Mouse (Mus musculus): ENCODE measurements around the gene Atp2c2. TPM values are rescaled to one million over a fixed set of nuclear protein-coding genes. Genes with fewer than 3 reads are reported as not detected.

The Atp2c2 gene
- under 1 TPM in 1 of 2 experiments, not detected in 1; 0.14 TPM for total RNA-seq (2021)
- long read RNA-seq, experiment 1, result 0 reads
- long read RNA-seq, experiment 2, result 0 reads

DNA sequence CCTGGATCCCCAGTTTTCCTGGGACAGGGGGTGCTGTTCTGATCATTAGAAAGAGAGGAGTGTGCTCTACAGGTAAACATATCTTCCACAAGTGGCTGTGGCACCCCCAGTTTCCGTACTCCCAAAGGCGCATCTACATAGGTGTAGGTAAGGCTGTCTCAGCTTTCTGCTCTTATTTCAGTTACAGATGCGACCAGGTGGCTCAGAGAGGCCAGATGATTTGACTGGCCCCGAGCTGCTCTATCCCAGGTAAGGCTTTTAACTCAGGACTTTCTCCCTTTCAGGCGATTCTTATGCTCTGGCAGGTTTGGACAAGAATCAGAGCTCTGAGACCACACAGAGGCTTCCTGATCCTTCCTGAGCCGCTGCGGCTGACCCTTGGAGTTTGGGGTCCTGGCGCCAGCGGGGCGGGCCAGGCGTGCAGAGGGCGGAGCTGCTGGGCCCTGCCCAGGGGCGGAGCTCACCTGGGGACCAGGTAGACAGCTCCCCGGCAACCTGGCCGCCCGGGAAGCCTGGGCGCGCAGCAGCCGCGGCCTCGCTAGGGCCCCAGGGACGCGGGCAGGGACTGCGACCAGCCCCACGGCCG lies at the start of gene Atp2c2:
TSS of gene Atp2c2 (plus strand) at position 461 of the 586 bp plus-strand sequence.
- no peak for DNase-seq (ENCODE audit: low spot score)

DNA sequence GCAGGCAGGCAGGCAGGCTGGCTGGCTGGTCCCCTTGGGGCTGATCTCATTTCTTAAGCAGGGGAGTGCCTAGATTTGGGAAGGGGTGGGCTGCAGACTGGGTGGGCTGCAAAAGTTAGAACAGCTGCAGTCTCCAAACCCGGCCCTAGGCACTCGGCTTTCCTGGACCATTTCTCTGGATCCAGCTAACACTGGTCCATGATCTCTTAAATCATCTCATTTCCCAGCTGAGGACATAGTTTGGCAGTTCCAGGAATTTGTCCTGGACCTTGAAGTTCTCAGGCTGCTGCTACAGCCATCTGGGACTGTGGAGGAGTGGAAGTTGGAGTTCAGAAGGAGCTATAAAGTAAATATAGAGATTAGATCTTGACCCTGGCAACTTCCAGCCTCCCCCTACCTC lies 48.5 kb upstream of the Atp2c2 start:
- no peak for DNase-seq (ENCODE audit: low spot score)

DNA sequence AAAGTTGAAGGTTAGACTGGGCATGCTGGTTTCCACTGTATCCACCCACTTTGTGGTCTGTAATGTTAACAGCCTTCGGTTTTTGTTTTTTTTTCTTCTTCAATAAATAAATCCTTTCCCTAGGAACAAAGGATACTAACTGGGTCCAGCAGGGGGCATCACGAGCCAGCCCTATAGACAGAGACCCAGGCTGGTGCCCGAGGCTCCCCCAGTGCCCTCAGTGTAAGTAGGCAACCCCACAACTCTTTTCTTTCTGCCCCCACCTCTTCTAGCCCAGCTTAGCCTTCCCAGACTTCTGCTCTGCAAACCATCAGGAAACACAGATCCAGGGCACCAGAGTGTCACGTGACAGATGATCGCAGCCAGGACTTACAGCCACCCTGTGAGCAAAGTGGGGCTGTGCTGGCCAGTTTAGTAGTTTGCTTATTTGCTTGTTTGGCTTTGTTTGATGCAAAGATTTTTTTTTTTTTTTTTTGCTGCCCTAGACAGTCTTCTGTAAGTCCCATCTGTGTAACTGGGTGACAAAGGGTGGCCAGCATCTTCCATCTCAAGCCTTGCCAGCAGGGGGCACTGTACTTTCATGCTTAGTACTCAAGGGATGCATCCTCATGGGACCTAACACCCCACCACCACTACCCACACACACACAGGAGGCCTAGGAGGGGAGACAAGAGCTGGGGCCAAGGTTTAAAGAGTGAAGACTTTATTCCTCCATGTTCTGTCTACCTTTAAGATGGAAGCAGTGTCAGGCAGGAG lies 42.9 kb upstream of the Atp2c2 start:
- peak; percentile 47 for DNase-seq (ENCODE audit: low spot score)

DNA sequence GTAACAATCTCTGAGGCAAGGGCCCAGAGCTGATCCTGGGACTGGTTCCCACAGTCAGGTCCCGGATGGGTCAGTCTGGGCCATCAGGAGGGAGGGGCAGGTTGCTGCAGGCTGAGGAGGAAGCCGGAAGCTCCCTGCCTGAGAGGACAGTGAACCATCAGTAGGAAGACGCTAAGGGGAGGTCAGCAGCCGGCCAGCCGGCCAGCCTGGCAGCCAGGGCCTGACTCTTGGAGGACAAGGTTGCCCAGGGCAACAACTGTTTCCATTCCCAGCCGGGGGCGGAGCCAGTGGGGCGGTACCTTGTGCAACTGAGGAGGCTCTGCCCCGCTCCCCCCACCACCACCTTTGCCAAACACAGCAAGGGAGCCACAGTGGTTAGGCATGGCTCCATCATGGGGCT lies 38.7 kb upstream of the Atp2c2 start:
- DNase-seq (ENCODE audit: low spot score), result peak; percentile 68

DNA sequence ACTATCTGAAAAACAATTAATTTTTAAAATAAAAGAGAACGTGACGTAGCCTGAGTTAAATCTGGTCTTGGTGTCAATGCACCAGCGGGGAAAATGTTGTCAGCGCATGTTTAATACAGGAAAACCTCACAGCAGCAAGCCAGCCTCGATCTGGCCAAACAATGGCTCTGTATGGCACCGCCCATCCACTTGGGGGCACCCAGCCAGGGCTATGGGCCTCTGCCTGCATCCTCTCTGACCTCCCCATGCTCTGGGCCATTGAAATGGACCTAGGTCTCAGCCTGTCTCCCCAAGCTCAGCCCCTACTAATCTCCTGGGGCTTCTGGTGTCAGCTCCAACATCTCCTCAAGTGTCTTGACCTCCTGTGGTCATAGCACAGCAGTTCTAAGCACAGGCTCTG lies 37.9 kb upstream of the Atp2c2 start:
- DNase-seq (ENCODE audit: low spot score), result no peak

DNA sequence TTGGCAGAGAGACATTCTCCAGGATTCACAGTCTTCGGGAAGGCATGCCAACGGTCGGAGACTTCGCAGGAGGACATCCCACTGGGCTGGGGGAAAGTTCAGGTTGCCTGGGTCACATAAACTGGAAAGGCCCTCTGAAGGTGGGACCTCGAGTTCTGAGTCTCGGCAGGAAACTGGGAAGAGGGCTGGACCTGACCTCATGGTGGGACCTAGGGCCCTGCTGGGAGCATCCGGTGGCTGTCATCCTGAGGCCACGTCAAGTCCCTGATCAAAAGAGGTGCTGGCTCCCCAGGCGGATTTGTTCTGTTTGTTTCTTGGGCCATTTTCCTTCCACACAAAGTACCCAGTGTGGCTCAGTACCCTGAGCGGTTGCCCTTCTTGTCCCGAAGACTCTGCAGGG lies 36.4 kb upstream of the Atp2c2 start:
- no peak for DNase-seq (ENCODE audit: low spot score)

DNA sequence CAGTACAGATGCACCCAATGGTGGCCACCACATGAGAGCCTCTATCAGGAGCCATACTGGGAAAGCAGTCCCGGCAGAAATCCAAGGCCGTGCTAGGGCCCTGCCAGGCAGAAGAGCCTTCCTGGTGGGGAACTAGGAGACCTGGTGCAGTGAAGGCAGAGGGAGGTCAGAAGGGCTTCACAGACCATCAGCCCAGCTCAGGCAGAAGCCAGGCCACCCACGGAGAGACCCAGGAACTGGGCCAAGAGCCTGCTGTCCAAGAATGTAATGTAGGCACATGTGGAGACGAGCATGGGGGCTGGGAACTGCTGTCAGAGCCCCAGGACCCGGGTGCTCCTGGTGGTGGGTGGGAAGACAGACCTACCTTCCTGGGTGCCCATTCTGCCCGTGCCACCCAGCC lies 34.5 kb upstream of the Atp2c2 start:
- peak; percentile 40 for DNase-seq (ENCODE audit: low spot score)

DNA sequence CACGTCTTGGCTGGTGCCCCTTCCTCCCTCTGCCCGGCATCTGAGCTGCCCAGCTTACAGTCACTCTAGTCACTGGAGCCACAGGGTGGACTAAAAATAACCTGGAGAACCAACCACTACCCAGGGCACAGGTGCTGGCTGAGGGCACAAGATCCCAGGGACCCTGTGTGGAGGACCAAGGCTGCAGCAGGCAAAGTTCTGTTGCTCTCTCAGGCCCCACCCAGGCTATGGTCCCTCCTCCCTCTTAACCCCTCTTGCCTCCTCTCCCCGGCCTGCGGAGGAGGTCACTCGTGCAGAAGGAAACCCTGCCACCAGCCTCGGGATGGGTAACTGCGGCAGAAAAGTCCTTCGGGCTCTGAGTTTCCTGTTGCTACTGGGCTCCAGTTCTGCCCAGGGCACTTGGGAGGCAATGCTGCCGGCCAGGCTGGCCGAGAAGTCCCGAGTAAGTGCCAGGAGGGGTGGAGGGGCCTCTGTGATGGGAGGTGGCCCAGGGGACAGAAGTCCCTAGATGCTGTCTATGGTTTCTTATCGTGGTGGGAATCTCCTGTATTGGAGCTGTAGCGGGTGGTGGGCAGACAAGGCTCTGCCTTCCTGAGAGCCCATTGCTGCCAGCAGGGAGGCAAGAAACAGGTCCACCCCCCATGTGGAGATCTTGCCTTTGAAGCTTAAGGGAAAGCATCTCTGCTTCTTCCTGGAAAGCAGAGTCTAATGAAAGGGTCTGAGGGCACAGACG lies 33.4 kb upstream of the Atp2c2 start, which contains the start of gene Wfdc1:
TSS of gene Wfdc1 (plus strand) at position 147 of the 733 bp plus-strand sequence.
- peak; percentile 72 for DNase-seq (ENCODE audit: low spot score)

DNA sequence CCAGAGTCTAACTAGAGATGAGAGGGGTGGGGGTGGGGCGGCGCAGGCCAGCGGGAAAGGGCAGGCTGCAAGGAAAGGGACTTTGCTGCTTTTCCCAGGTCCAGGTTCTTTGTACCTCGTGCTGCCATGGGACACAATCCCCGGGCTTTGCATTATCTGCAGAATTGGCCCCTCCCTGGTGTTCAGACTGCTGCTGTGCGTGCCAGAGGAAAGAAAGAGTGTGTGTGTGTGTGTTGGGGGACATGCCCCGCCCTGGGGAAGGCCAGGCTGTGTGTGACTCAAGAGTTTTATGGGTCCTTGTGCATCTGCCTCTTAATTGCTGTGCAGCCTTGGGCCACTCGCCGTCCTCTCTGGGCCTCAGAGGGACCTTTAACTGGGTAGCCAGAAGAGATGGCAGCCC lies 31.4 kb upstream of the Atp2c2 start:
- no peak for DNase-seq (ENCODE audit: low spot score)

DNA sequence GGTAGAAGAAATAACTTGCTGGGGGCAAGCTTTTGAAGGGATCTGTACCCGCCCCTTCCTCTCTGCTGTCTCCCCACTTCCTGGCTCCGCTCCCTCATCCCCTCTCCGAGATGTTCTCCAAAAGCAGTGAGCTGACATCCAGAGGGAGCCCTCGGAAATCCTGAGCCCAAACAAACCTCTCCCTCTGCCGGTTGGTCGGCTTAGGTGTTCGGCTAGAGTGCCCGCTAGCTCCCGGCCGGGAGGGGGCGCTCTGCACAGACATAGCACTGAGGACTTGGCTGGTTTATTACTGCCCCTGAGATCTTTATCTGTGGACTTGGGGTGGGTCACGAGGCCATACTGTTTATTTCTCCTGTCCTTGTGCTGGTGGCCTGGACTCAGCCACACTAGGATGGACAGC lies 30.5 kb upstream of the Atp2c2 start:
- peak; percentile 49 for DNase-seq (ENCODE audit: low spot score)

DNA sequence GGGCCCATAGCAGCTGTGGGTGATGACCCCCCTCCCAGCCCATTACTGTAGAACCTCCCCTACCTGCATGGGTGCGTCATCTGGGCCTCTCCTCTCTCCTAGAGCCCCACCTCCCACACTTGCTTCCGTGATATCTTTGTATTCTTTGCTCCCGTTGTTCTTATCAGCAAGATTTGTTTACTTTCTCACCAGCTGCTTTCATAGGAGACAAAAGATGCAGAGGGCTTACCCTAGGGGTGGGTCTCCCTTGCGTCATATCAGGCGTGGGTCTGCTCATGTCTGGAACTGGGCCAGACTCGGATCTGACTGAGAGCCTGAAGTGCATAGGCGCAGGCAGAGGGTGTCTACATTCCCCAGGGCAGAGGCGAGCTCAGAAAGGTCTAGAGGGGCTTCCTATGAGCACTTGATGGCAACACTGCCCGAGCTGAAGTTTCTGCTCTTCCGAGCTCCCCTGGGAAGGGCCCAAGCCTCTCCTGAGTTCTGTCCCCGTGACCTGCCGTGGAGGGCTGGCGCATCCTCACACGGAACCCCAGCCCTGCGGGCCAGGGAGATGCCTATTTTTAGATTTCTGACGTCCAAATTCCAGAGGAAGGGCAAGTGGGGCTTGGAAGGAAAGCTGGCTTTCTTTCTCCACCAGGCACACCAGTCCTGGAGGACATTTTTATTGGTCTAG lies 29.3 kb upstream of the Atp2c2 start:
- peak; percentile 81 for DNase-seq (ENCODE audit: low spot score)

DNA sequence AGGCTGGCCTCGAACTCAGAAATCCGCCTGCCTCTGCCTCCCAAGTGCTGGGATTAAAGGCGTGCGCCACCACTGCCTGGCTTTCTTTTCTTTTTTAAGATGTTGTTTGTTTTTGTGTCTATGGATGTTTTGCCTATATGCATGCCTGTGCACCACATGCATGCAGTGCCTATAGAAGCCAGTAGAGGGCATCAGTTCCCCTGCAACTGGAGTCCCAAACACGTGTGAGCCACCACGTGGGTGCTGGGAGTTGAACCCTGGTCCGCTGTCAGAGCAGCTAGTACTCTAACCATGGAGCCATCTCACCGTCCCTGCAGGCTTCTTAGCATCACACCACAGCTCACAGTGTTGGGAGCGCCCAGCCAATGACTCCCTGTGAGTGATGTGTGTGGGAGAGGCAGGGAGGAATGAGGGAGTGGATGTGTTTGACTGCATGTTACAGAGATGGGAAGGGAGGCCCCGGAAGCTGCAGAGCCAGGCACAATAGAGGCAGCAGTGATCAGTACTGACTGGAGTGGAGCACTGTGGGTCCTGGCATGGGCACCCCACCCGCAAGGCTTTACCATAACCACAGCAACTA lies 25.7 kb upstream of the Atp2c2 start:
- no peak for DNase-seq (ENCODE audit: low spot score)

DNA sequence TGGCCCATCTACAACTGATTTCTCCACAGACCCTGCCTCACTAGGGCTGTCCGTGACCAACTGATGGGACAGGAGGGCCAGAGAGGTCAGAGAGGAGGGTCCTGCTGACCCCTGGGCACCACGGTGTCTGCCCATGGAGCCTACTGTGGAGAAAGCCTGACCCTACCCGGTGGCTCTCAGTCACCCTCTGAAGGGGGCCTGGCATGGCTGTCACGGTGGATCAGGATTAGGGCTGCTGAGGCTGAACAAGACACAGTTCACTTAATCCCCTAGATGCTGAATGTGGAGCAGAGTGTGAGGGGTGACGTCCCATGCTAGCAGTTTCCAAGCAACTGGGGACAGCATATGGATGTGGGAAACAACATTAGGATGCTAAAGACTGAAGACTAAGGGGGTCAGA lies 24.4 kb upstream of the Atp2c2 start:
- no peak for DNase-seq (ENCODE audit: low spot score)

DNA sequence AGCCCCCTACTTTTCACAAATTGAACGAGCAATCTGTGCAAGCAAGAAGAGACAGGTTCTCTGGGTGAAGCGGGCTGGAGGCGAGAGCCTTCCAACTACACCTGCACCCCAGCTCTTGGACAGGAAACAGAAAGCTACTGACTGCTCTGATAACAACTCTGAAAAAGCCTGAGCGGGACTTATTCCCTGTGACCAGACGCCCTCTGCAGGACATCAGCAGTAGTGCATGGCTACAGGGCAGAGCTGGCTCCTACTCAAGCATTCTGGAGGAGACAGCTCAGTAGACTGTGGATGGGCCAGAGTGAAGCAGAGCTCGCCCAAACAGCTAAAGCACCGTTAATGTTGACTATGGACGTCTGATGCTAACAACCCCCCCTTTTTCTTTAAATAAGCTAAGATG lies 23.4 kb upstream of the Atp2c2 start:
- DNase-seq (ENCODE audit: low spot score), result peak; percentile 95

DNA sequence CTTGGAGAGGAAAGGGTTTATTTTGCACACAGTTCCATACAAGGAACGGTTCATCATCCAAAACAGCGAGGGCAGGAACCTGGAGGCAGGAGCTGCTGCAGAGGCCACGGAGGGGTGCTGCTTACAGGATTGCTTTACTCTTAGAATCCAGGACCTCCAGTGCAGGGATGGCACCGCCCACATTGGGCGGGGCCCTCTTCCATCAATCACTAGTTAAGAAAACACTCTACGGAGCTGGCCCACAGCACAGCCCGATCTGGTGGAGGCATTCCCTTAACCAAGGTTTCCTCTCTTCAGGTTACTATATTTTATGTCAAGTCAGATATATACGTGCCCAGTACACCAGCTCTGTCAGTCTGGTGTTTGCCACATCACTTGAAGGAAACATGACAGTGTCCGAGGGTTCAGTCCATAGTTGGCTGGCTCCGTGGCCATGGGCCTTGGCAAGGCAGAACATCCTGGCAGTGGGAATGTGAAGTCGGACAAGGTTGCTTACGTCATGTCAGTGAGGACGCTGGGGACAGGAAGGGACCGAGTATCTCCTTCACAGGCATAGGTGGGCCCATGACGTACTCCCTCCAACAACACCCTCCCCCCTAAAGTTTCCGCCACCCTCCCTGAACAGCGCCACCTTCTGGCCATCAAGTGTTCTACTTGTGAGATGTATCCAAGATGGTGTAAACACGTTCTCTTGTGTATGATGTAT lies 21.5 kb upstream of the Atp2c2 start:
- no peak for DNase-seq (ENCODE audit: low spot score)

DNA sequence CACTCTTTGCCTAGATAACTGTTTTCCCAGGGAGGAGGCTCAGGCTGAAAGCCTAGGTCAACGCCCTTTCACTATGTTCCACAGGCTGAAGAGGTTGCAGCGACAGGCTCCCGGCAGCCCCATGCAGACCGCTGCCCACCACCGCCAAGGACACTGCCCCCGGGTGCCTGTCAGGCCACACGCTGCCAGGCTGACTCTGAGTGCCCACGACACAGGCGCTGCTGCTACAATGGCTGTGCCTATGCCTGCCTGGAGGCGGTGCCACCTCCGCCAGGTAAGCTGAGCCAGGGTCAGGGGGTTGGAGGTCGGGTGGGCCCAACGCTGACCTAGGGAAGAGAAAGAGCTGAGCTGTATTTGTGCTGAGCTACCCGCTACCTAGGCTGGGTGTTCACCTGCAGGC lies 20.6 kb upstream of the Atp2c2 start:
- DNase-seq (ENCODE audit: low spot score), result no peak

DNA sequence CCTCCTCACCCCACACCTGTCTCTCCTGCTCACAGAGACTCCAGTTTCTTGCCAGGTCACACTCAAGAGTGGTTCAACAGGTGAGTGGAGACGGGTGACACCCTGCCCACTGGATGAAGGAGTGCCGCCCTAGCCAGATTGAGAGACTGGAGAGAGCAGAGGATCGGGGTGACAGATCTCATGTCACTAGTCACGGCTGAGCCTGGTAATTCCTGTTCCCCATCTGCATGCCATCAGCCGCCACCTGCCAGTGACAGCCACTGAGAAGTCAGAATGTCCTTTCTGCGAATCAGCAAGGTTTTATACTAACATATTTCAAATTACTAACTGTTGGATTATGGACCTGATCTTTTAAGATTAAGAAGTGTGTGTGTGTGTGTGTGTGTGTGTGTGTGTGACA lies 9.2 kb upstream of the Atp2c2 start:
- DNase-seq (ENCODE audit: low spot score), result no peak

DNA sequence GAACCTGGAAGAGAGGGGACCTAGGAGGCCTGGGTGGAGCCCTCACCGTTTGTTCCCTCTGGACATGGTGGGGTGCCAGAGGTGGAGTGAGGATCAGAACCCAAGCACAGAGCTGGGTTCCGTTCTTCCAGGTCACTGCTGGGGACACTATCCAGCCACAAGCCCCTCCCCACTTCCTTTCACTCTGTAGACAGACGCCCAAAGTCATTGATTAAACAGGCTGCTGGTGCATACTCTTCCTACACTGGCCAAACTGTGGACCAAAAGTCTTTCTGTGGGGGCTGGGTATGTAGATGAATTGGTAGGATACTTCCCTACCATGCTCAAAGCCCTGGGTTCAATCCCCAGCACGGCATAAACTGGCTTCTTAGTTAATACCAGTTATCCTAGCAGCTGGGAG lies 7.8 kb upstream of the Atp2c2 start:
- DNase-seq (ENCODE audit: low spot score), result no peak

DNA sequence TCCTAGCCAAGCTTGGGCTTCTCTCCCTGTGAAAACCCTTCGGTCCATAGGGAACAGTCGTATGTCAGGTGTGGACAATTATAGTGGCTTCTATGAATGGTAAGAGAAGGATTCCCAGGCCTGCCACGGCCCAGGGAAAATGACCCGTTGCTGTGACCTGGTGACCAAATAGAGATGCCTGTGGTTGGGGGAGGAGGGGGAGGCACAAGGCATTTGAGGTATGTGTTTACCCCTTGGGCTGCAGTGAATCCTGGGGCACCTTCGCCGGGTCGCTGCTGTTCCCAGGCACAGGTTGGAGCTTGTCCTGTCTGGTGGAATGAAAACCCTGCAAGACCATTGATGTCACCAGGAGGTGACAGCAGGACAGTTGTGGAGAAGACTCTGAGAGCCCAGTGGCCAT lies 5.1 kb upstream of the Atp2c2 start:
- DNase-seq (ENCODE audit: low spot score), result no peak

DNA sequence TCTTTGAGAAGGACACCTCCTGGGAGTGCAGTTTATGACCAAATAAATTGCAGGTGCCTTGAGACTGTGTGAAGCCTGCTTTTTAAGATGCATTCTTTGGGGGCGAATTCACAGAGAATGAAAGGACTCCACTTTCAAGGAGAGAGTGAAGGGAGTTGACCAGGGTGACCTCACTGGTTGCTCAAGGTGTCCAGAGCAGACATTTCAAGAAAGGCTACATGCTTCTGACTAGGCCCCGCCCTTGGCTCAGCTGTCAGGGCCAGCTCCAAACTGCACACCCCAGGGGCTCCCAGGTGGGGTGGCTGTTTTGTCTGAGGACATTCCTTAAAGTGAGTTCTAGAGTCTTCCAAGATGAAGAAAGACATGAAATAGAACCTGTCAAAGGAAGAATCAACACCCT lies 2.6 kb upstream of the Atp2c2 start:
- DNase-seq (ENCODE audit: low spot score), result no peak

DNA sequence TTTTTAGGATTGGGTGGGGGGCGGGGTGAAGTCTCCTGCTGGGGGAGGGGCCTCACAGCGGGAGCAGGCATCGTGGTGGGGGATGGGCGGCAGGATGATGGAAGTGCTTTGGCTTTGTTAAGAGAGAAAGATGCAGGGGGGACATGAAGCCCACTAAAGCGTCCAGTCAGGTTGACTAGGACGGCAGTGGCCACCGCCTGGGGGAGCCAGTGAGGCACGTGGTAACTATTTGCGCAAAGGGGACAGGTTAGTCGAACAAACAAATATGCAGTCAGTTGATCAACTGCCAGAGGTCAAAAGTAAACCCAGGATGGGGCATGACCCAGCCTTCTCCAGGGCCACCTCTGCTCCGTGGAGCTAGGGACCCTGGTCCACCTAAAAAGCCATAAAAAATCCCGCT lies 849 bp upstream of the Atp2c2 start:
- DNase-seq (ENCODE audit: low spot score), result peak; percentile 67
